ENCODE assay signal across 14 mouse cellular contexts in the genomic region with DNA sequence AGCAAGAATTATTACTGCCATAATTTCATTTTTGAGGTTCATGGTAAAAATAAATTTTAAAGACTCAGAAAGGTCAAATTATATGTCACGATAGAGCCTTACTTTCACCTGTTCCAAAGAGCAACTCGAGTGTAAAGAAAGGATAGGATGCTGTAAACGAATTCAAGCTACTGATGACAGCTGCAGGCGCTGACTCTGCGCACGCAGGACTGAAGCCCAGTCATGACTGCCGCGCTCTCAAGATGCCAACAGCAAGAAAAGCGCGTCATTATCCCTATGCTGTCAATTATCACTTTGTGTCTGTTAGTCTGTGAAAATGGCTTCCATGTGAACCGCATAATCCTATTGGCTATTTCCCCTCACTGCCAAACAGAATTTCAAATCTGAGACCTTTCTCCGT. TPM values are rescaled to one million over a fixed set of nuclear protein-coding genes. Genes with fewer than 3 reads are reported as not detected.
DNase-seq lines count a peak whose midpoint lies in the region; ATAC-seq and TF ChIP-seq lines count a peak whose summit lies in the region.
"Had no signal": no experiment of that assay in that cellular context is flagged by ENCODE, and none has a peak within 500 bp of the region (broad histone marks: within the 10 kb centered on the region; RNA-seq: fewer than 3 reads in every experiment).

No protein-coding gene starts in this region.

- TF ChIP-seq CTCF in brain, embryonic 14.5 days (IDR thresholded peaks at IDR 0.05; ENCODE audit: borderline replicate concordance, extremely low read depth, insufficient read depth, insufficient read length), result no peak

- 52% methylated on average over 12 of the region's 12 CpGs for WGBS in heart, embryonic 11.5 days (ENCODE audit: insufficient replicate concordance)
- WGBS in kidney, embryonic 16.5 days, result 87% methylated on average over 12 of the region's 12 CpGs
- 86% methylated on average over 12 of the region's 12 CpGs for WGBS in kidney, embryonic 14.5 days
- WGBS in liver, embryonic 11.5 days, result 73% methylated on average over 12 of the region's 12 CpGs

- TF ChIP-seq POLR2A in brain, embryonic 14.5 days (IDR thresholded peaks at IDR 0.05; ENCODE audit: borderline replicate concordance, extremely low read depth, insufficient read depth, insufficient read length, poor library complexity, severe bottlenecking), result no peak

- H3K27ac ChIP-seq in heart, embryonic 11.5 days (ENCODE audit: low read depth, low read length), result no peak overlapping the region
- H3K27ac ChIP-seq in kidney, embryonic 16.5 days (ENCODE audit: low read length), result no peak overlapping the region
- no peak overlapping the region for H3K27ac ChIP-seq in kidney, embryonic 14.5 days (ENCODE audit: low read depth, low read length)
- no peak overlapping the region for H3K27ac ChIP-seq in liver, embryonic 11.5 days (ENCODE audit: low read depth, low read length)

- no peaks in the 10 kb centered on the region for H3K9me3 ChIP-seq in heart, embryonic 11.5 days (replicated peaks; ENCODE audit: control insufficient read depth, low read length)
- no peaks in the 10 kb centered on the region for H3K9me3 ChIP-seq in kidney, embryonic 16.5 days (ENCODE audit: low read length)
- no peaks in the 10 kb centered on the region for H3K9me3 ChIP-seq in kidney, embryonic 14.5 days (ENCODE audit: control insufficient read depth, low read length)
- H3K9me3 ChIP-seq in liver, embryonic 11.5 days (ENCODE audit: control insufficient read depth, low read length), result no peaks in the 10 kb centered on the region

- no peaks in the 10 kb centered on the region for H3K4me1 ChIP-seq in heart, embryonic 11.5 days (ENCODE audit: control insufficient read depth, insufficient read depth, low read length)
- H3K4me1 ChIP-seq in kidney, embryonic 16.5 days (ENCODE audit: insufficient read depth, low read length), result peaks cover 6% of the 10 kb centered on the region; the same call in 1 of the 2 replicates
- H3K4me1 ChIP-seq in kidney, embryonic 14.5 days (ENCODE audit: control insufficient read depth, insufficient read depth, low read length), result no peaks in the 10 kb centered on the region
- no peaks in the 10 kb centered on the region for H3K4me1 ChIP-seq in liver, embryonic 11.5 days (replicated peaks; ENCODE audit: control insufficient read depth, insufficient read depth, low read length)

- H3K9ac ChIP-seq in heart, embryonic 11.5 days (ENCODE audit: low read depth, low read length), result no peak overlapping the region
- H3K9ac ChIP-seq in kidney, embryonic 16.5 days (replicated peaks; ENCODE audit: low read length), result no peak overlapping the region
- H3K9ac ChIP-seq in kidney, embryonic 14.5 days (ENCODE audit: low read depth, low read length), result no peak overlapping the region
- no peak overlapping the region for H3K9ac ChIP-seq in liver, embryonic 11.5 days (ENCODE audit: low read depth, low read length)

- H3K4me3 ChIP-seq in heart, embryonic 11.5 days (ENCODE audit: low read depth, low read length), result peak overlapping the region; percentile 36; the same call in 1 of the 2 replicates
- H3K4me3 ChIP-seq in kidney, embryonic 16.5 days (ENCODE audit: low read length), result no peak overlapping the region
- H3K4me3 ChIP-seq in kidney, embryonic 14.5 days (ENCODE audit: low read length), result no peak overlapping the region
- no peak overlapping the region for H3K4me3 ChIP-seq in liver, embryonic 11.5 days (ENCODE audit: low read depth, low read length)
- H3K4me3 ChIP-seq: myocyte had no signal

- DNase-seq in heart, postnatal 4 days, result no peak
- DNase-seq in brain, embryonic 14.5 days (ENCODE audit: low read depth), result peak; percentile 51
- no peak for DNase-seq in liver, embryonic 11.5 days (ENCODE audit: low spot score)
- DNase-seq in natural killer cell, adult 2 months (ENCODE audit: low spot score in 2 of 2), result no peak
- DNase-seq: adrenal gland, postnatal 14 days; layer of hippocampus, adult 9-11 months had no signal

- H3K27me3 ChIP-seq in heart, embryonic 11.5 days (ENCODE audit: control insufficient read depth, insufficient read depth, low read length), result no peaks in the 10 kb centered on the region
- peaks cover 4% of the 10 kb centered on the region; the same call in 1 of the 2 replicates for H3K27me3 ChIP-seq in kidney, embryonic 16.5 days (ENCODE audit: insufficient read depth, low read length)
- H3K27me3 ChIP-seq in kidney, embryonic 14.5 days (ENCODE audit: control insufficient read depth, insufficient read depth, low read length), result 0 out of 2 replicates have a peak, but pooled peaks cover 6% of the 10 kb centered on the region
- no peaks in the 10 kb centered on the region for H3K27me3 ChIP-seq in liver, embryonic 11.5 days (replicated peaks; ENCODE audit: control insufficient read depth, insufficient read depth, low read length)

- H3K36me3 ChIP-seq in heart, embryonic 11.5 days (ENCODE audit: control insufficient read depth, insufficient read depth, low read length), result no peaks in the 10 kb centered on the region
- no peaks in the 10 kb centered on the region for H3K36me3 ChIP-seq in kidney, embryonic 16.5 days (ENCODE audit: insufficient read depth, low read length)
- no peaks in the 10 kb centered on the region for H3K36me3 ChIP-seq in kidney, embryonic 14.5 days (ENCODE audit: control insufficient read depth, insufficient read depth, low read length)
- H3K36me3 ChIP-seq in liver, embryonic 11.5 days (ENCODE audit: control insufficient read depth, insufficient read depth, low read length), result no peaks in the 10 kb centered on the region
- H3K36me3 ChIP-seq: G1E had no signal

- ATAC-seq in heart, embryonic 11.5 days (replicated peaks; ENCODE audit: insufficient number of reproducible peaks, low FRiP score, low TSS enrichment), result no peak
- no peak for ATAC-seq in kidney, embryonic 16.5 days (ENCODE audit: low FRiP score, low TSS enrichment)
- ATAC-seq in kidney, embryonic 14.5 days (ENCODE audit: low FRiP score, low TSS enrichment), result no peak
- ATAC-seq in liver, embryonic 11.5 days (replicated peaks; ENCODE audit: low FRiP score), result no peak
- no peak for ATAC-seq in frontal cortex, adult (ENCODE audit: low TSS enrichment)

- peak overlapping the region; percentile 66 for H3K4me2 ChIP-seq in heart, embryonic 11.5 days
- H3K4me2 ChIP-seq in kidney, embryonic 16.5 days (replicated peaks; ENCODE audit: low read depth, low read length), result peak overlapping the region; percentile 38; the same call in 1 of the 2 replicates
- H3K4me2 ChIP-seq in kidney, embryonic 14.5 days (replicated peaks; ENCODE audit: low read depth, low read length), result no peak overlapping the region; the same call in 1 of the 2 replicates
- peak overlapping the region; percentile 41 for H3K4me2 ChIP-seq in liver, embryonic 11.5 days

RNA-seq across cellular contexts. Expression of gene Pik3c2g, which starts 0.5 kb away (rescaled TPM):
- 1.0 and 1.2 TPM in 2 replicates for polyA plus RNA-seq in heart, embryonic 11.5 days (2014; fragmentation: Nextera tagmentation; extraction: Ambion mirVana)
- total RNA-seq in heart, postnatal 4 days (2021), result not detected
- polyA plus RNA-seq in kidney, embryonic 16.5 days (2015; fragmentation: Nextera tagmentation; extraction: Ambion mirVana), result 0.29 and 0.41 TPM in 2 replicates
- 0.11 and 0.30 TPM in 2 replicates for polyA plus RNA-seq in kidney, embryonic 14.5 days (2014; fragmentation: Nextera tagmentation; extraction: Ambion mirVana)
- 0.09 and 0.36 TPM in 2 replicates for polyA plus RNA-seq in brain, embryonic 14.5 days (2012; rRNA removed)
- 1.3 and 1.6 TPM in 2 replicates for polyA plus RNA-seq in liver, embryonic 11.5 days (2014; fragmentation: Nextera tagmentation; extraction: Ambion mirVana)
- total RNA-seq: common myeloid progenitor, adult 5-6 weeks had no signal
- polyA plus RNA-seq: C2C12, G1E, myocyte had no signal
